Mouse (Mus musculus) liver, embryonic 14 days (tissue): ENCODE measurements around the gene Klk1b1. TPM values are rescaled to one million over a fixed set of nuclear protein-coding genes. Genes with fewer than 3 reads are reported as not detected.

ENCODE experiments used
- polyA plus RNA-seq: library from polyadenylated mRNA; depleted of rRNA; stranded (reverse); fragments of >200 nt; gene quantifications from 2 replicates; pipeline ENCODE4 v1.2.3, GENCODE M21; 2012; rRNA removed

Gene Klk1b1
- not detected in 2 replicates for polyA plus RNA-seq

GRCm38 (mm10) chr7:43966451-43966850, at the start of gene Klk1b1:
TSS of gene Klk1b1 (plus strand) at chr7:43966751.

GRCm38 (mm10) chr7:43933440-43933839, 33.1 kb upstream of the Klk1b1 start, which contains the start of gene Klk15:
TSS of gene Klk15 (plus strand) at chr7:43933740.

GRCm38 (mm10) chr7:43950364-43950763, 16.2 kb upstream of the Klk1b1 start, which contains the start of gene Klk1b8:
TSS of gene Klk1b8 (plus strand) at chr7:43950664.

GRCm38 (mm10) chr7:43975761-43976160, 9.2 kb downstream of the Klk1b1 start, which contains the start of gene Klk1b9:
TSS of gene Klk1b9 (plus strand) at chr7:43976061.

GRCm38 (mm10) chr7:43995577-43995976, 29.0 kb downstream of the Klk1b1 start, which contains the start of gene Klk1b11:
TSS of gene Klk1b11 (plus strand) at chr7:43995877.

GRCm38 (mm10) chr7:44011868-44012267, 45.3 kb downstream of the Klk1b1 start, which contains the start of gene Klk1b26:
TSS of gene Klk1b26 (plus strand) at chr7:44012168.

Other genes starting within 250 kb of the Klk1b1 start
- gene Klk12, start 197.9 kb upstream of the Klk1b1 start, polyA plus RNA-seq = not detected in 2 replicates
- gene Klk11, start 192.1 kb upstream of the Klk1b1 start, polyA plus RNA-seq = not detected in 2 replicates
- gene Klk10, start 185.7 kb upstream of the Klk1b1 start, polyA plus RNA-seq = not detected in 2 replicates
- gene Klk9, start 174.9 kb upstream of the Klk1b1 start, polyA plus RNA-seq = not detected in 2 replicates
- 3.8 and 4.5 TPM in 2 replicates for gene Klk8, start 169.2 kb upstream of the Klk1b1 start, polyA plus RNA-seq
- 0.02 TPM in 1 of 2 replicates, not detected in the other for gene Klk7, start 155.5 kb upstream of the Klk1b1 start, polyA plus RNA-seq
- not detected in 2 replicates for gene Klk6, start 142.3 kb upstream of the Klk1b1 start, polyA plus RNA-seq
- not detected in 2 replicates for gene Klk5, start 124.8 kb upstream of the Klk1b1 start, polyA plus RNA-seq
- gene Klk4, start 85.6 kb upstream of the Klk1b1 start, polyA plus RNA-seq = not detected in 2 replicates
- not detected in 2 replicates for gene Klk15, start 33.0 kb upstream of the Klk1b1 start, polyA plus RNA-seq
- gene Klk1b8, start 16.1 kb upstream of the Klk1b1 start, polyA plus RNA-seq = not detected in 2 replicates
- not detected in 2 replicates for gene Klk1b9, start 9.3 kb downstream of the Klk1b1 start, polyA plus RNA-seq
- not detected in 2 replicates for gene Klk1b11, start 29.1 kb downstream of the Klk1b1 start, polyA plus RNA-seq
- not detected in 2 replicates for gene Klk1b26, start 45.4 kb downstream of the Klk1b1 start, polyA plus RNA-seq
- not detected in 2 replicates for gene Klk1b27, start 85.5 kb downstream of the Klk1b1 start, polyA plus RNA-seq
- not detected in 2 replicates for gene Klk1b21, start 135.6 kb downstream of the Klk1b1 start, polyA plus RNA-seq
- gene Klk1b22, start 145.9 kb downstream of the Klk1b1 start, polyA plus RNA-seq = not detected in 2 replicates
- gene Klk1b16, start 170.0 kb downstream of the Klk1b1 start, polyA plus RNA-seq = not detected in 2 replicates
- gene Klk1b24, start 221.5 kb downstream of the Klk1b1 start, polyA plus RNA-seq = not detected in 2 replicates
- not detected in 2 replicates for gene Klk1b3, start 231.4 kb downstream of the Klk1b1 start, polyA plus RNA-seq
- not detected in 2 replicates for gene Klk1b4, start 240.7 kb downstream of the Klk1b1 start, polyA plus RNA-seq
- not detected in 2 replicates for gene Klk1b5, start 249.2 kb downstream of the Klk1b1 start, polyA plus RNA-seq